Mouse (Mus musculus) thymus, adult 2 months (tissue): Measurements from ENCODE around the gene Lrrc23. TPM values are rescaled to one million over a fixed set of nuclear protein-coding genes. Genes with fewer than 3 reads are reported as not detected.

ENCODE experiments used
- DNase-seq: peaks from one replicate; pipeline ENCODE4 v3.0.0; 2021
- H3K27ac ChIP-seq: fragments of 200-500 bp; 2 replicates; pipeline ENCODE4 v1.5.1; 2012; ENCODE audit warnings: low read length, control low read depth; ENCODE audit not compliant: control insufficient read depth, insufficient read depth
- H3K27me3 ChIP-seq: fragments of 200-500 bp; 2 replicates; pipeline ENCODE4 v1.6.1; 2012; ENCODE audit warnings: mild to moderate bottlenecking, low read length, moderate library complexity, mixed read lengths; ENCODE audit not compliant: control insufficient read depth, insufficient read depth
- H3K36me3 ChIP-seq: fragments of 200-500 bp; 2 replicates; pipeline ENCODE4 v1.6.1; 2012; ENCODE audit warnings: mild to moderate bottlenecking, low read length, moderate library complexity; ENCODE audit not compliant: control insufficient read depth, insufficient read depth
- H3K4me1 ChIP-seq: fragments of 200-500 bp; replicated peaks from 2 replicates; pipeline ENCODE4 v1.6.1; 2012; ENCODE audit warnings: low read length; ENCODE audit not compliant: control insufficient read depth, insufficient read depth
- H3K4me3 ChIP-seq: fragments of 200-500 bp; 2 replicates; pipeline ENCODE4 v1.5.1; 2012; ENCODE audit warnings: mild to moderate bottlenecking, low read length, control low read depth, moderate library complexity; ENCODE audit not compliant: control insufficient read depth, insufficient read depth
- CTCF ChIP-seq: fragments of 200-500 bp; IDR thresholded peaks from 2 replicates; pipeline ENCODE4 v1.5.1; 2012; ENCODE audit warnings: mild to moderate bottlenecking, control low read depth, low read length, moderate library complexity, borderline replicate concordance; ENCODE audit not compliant: control insufficient read depth, poor library complexity, insufficient read depth; ENCODE audit errors: extremely low read depth
- POLR2A ChIP-seq: fragments of 200-500 bp; IDR thresholded peaks from 2 replicates; pipeline ENCODE4 v1.6.1; 2012; ENCODE audit warnings: mild to moderate bottlenecking, low read length, control low read depth, moderate library complexity; ENCODE audit not compliant: control insufficient read depth, poor library complexity, insufficient read depth; ENCODE audit errors: extremely low read depth
- WGBS: fragments of 180-500 bp; shearing (Covaris S2); methylation state at CpG from one replicate; pipeline ENCODE4 v1.1.7; 2018; 5-methylcytosine and 5-hydroxymethylcytosine counted together
- polyA plus RNA-seq: library from polyadenylated mRNA; depleted of rRNA; stranded (reverse); fragments of >200 nt; gene quantifications from 2 replicates; pipeline ENCODE4 v1.2.3, GENCODE M21; 2012; rRNA removed

Gene Lrrc23
- polyA plus RNA-seq: 4.0 and 5.5 TPM in 2 replicates

- WGBS: 6% methylated on average over 23 of the region's 23 CpGs
- H3K4me1 ChIP-seq: peaks cover 28% of the 10 kb centered on the region
- H3K27me3 ChIP-seq: no peaks in the 10 kb centered on the region
- H3K36me3 ChIP-seq: no peaks in the 10 kb centered on the region
- DNase-seq: peak; percentile 76
- H3K27ac ChIP-seq: peak within 1 kb of the TSS; percentile 67
- H3K4me3 ChIP-seq: peak within 1 kb of the TSS; percentile 49
- TF ChIP-seq CTCF (no peak), POLR2A (no peak)
These were observed at the start of gene Lrrc23 for GRCm38 (mm10) chr6:124779222-124779983. Gene Lrrc23, minus strand, starts transcription at chr6:124779727.

GRCm38 (mm10) chr6:124828101-124828592 is 48.6 kb upstream of the Lrrc23 start:
- 23% methylated on average over 10 of the region's 10 CpGs for WGBS
- H3K4me1 ChIP-seq: peaks cover 14% of the 10 kb centered on the region

GRCm38 (mm10) chr6:124822049-124822448 is 42.5 kb upstream of the Lrrc23 start:
- Histone ChIP-seq H3K27me3 (no peaks in the 10 kb centered on the region), H3K27ac (no peak overlapping the region), H3K4me3 (no peak overlapping the region), H3K36me3 (peaks cover 62% of the 10 kb centered on the region), H3K4me1 (no peaks in the 10 kb centered on the region)
- no peak for DNase-seq
- TF ChIP-seq POLR2A (no peak), CTCF (no peak)
- WGBS: over 99% methylated on average over 4 of the region's 4 CpGs

More at GRCm38 (mm10) chr6:124828101-124828592, 48.6 kb upstream of the Lrrc23 start:
- Histone ChIP-seq H3K27me3 (no peaks in the 10 kb centered on the region), H3K27ac (no peak overlapping the region), H3K36me3 (peaks cover 20% of the 10 kb centered on the region), H3K4me3 (peak overlapping the region; percentile 39)
- DNase-seq: peak; percentile 40
- no peak for TF ChIP-seq POLR2A
- TF ChIP-seq CTCF: no peak

GRCm38 (mm10) chr6:124820891-124821290 is 41.4 kb upstream of the Lrrc23 start:
- no peak for DNase-seq
- Histone ChIP-seq H3K27me3 (no peaks in the 10 kb centered on the region), H3K27ac (no peak overlapping the region), H3K36me3 (peaks cover 62% of the 10 kb centered on the region), H3K4me1 (no peaks in the 10 kb centered on the region), H3K4me3 (no peak overlapping the region)
- TF ChIP-seq CTCF: no peak
- no peak for TF ChIP-seq POLR2A
- WGBS: 97% methylated on average over 5 of the region's 5 CpGs

- Histone ChIP-seq H3K4me1 (peaks cover 9% of the 10 kb centered on the region), H3K4me3 (no peak overlapping the region), H3K27me3 (no peaks in the 10 kb centered on the region), H3K36me3 (peaks cover 44% of the 10 kb centered on the region), H3K27ac (no peak overlapping the region)
- no peak for DNase-seq
- TF ChIP-seq CTCF (no peak), POLR2A (no peak)
- WGBS: 60% methylated on average over 8 of the region's 8 CpGs
These were observed 38.4 kb upstream of the Lrrc23 start for GRCm38 (mm10) chr6:124817971-124818370.

DNA sequence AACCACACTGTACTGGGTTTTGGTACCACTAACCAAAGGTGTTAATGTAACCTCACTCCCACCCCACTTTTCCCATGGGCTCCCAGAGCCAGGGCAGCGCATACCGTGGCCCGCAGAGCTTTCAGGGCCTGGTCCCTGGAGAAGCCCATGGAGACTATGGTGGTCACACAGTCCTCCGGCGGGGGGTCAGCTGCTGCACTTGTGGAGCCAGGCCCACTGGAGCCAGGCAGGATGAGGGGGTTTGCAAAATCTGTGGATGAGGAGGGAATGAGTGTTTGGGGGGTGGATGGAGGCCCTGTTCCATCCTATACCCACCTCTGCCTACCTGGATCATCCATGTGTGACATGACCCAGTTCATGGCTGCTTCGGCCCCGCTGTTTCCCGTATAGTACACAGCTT is 38.0 kb upstream of the Lrrc23 start:
- whole genome bisulfite sequencing: 97% methylated on average over 8 of the region's 8 CpGs
- peaks cover 40% of the 10 kb centered on the region for H3K36me3 ChIP-seq
- TF ChIP-seq POLR2A (no peak), CTCF (no peak)
- H3K4me3 ChIP-seq: no peak overlapping the region
- peaks cover 13% of the 10 kb centered on the region for H3K4me1 ChIP-seq
- H3K27me3 ChIP-seq: no peaks in the 10 kb centered on the region
- no peak for DNase-seq
- H3K27ac ChIP-seq: no peak overlapping the region
